Mouse (Mus musculus) heart, postnatal 0 days (tissue): Measurements from ENCODE around the gene Rfx1.

Experiments
- CTCF ChIP-seq: IDR thresholded peaks from 2 replicates; pipeline ENCODE4 v1.5.1; 2016; ENCODE audit warnings: antibody characterized with exemption, control low read depth, low read depth
- EP300 ChIP-seq: IDR thresholded peaks from 2 replicates; pipeline ENCODE4 v1.6.1; 2016; ENCODE audit warnings: antibody characterized with exemption, low read depth

GRCm38 (mm10) chr8:84057827-84058226 lies 8.8 kb upstream of the Rfx1 start:
- TF ChIP-seq EP300 (no peak), CTCF (no peak)
